Mouse (Mus musculus): Measurements from ENCODE around the gene Eid1.

The Eid1 gene

GRCm38 (mm10) chr2:125667721-125668120, 5.2 kb upstream of the Eid1 start:
- DNase-seq (ENCODE audit: low spot score in 2 of 2) = no peak

- no peak for DNase-seq (ENCODE audit: low spot score in 2 of 2)
These were observed 2.0 kb upstream of the Eid1 start for GRCm38 (mm10) chr2:125670846-125671245.

- DNase-seq (ENCODE audit: low spot score in 2 of 2) = peak in 1 of 2 experiments; percentile 25
These were observed 333 bp upstream of the Eid1 start for GRCm38 (mm10) chr2:125672568-125672956.

GRCm38 (mm10) chr2:125681811-125682210, 8.9 kb downstream of the Eid1 start:
- DNase-seq (ENCODE audit: low spot score in 2 of 2) = no peak

GRCm38 (mm10) chr2:125683895-125684294, 11.0 kb downstream of the Eid1 start:
- no peak for DNase-seq (ENCODE audit: low spot score in 2 of 2)

- no peak for DNase-seq (ENCODE audit: low spot score in 2 of 2)
These were observed 11.9 kb downstream of the Eid1 start for GRCm38 (mm10) chr2:125684559-125685440.

- no peak for DNase-seq (ENCODE audit: low spot score in 2 of 2)
These were observed 12.7 kb downstream of the Eid1 start for GRCm38 (mm10) chr2:125685441-125686150.

- no peak for DNase-seq (ENCODE audit: low spot score in 2 of 2)
These were observed 19.1 kb downstream of the Eid1 start for GRCm38 (mm10) chr2:125692010-125692409.

GRCm38 (mm10) chr2:125694798-125695197, 21.9 kb downstream of the Eid1 start:
- DNase-seq (ENCODE audit: low spot score in 2 of 2) = no peak

GRCm38 (mm10) chr2:125696219-125696618, 23.3 kb downstream of the Eid1 start:
- no peak for DNase-seq (ENCODE audit: low spot score in 2 of 2)

- no peak for DNase-seq (ENCODE audit: low spot score in 2 of 2)
These were observed 28.7 kb downstream of the Eid1 start for GRCm38 (mm10) chr2:125701606-125702005.

GRCm38 (mm10) chr2:125702851-125703250, 30.0 kb downstream of the Eid1 start:
- no peak for DNase-seq (ENCODE audit: low spot score in 2 of 2)

- DNase-seq (ENCODE audit: low spot score in 2 of 2) = no peak
These were observed 32.2 kb downstream of the Eid1 start for GRCm38 (mm10) chr2:125704907-125705631.

- DNase-seq (ENCODE audit: low spot score in 2 of 2) = no peak
These were observed 33.6 kb downstream of the Eid1 start for GRCm38 (mm10) chr2:125706510-125706921.

- DNase-seq (ENCODE audit: low spot score in 2 of 2) = no peak
These were observed 43.7 kb downstream of the Eid1 start for GRCm38 (mm10) chr2:125716599-125716998.

GRCm38 (mm10) chr2:125723086-125723407, 50.2 kb downstream of the Eid1 start:
- no peak for DNase-seq (ENCODE audit: low spot score in 2 of 2)

GRCm38 (mm10) chr2:125723408-125724085, 50.7 kb downstream of the Eid1 start:
- DNase-seq (ENCODE audit: low spot score in 2 of 2) = peak; percentile 29 to 65

GRCm38 (mm10) chr2:125724086-125724430, 51.2 kb downstream of the Eid1 start, which contains the start of gene Shc4:
TSS of gene Shc4 (minus strand) at chr2:125724148.
- peak in 1 of 2 experiments; percentile 56 for DNase-seq (ENCODE audit: low spot score in 2 of 2)
